Mouse (Mus musculus): ENCODE data around the gene Resf1.
A peak's percentile ranks its signal among the peaks of the same experiment; 100 is the strongest.
"Not testable (repeated sequence)": the region's sequence is repeated elsewhere in the genome, so short reads cannot be mapped to it uniquely, and the experiment has no call there.

The Resf1 gene

GRCm38 (mm10) chr6:149308956-149309932, at the start of gene Resf1:
Gene Resf1 (plus strand): TSS chr6:149309414.
- peak; percentile 92 to 97 for DNase-seq (ENCODE audit: inconsistent age in 2 of 2, low spot score in 1 of 2)

- no peak for DNase-seq (ENCODE audit: inconsistent age in 2 of 2, low spot score in 1 of 2)
Measured at GRCm38 (mm10) chr6:149260801-149261239, 48.4 kb upstream of the Resf1 start.

- DNase-seq (ENCODE audit: inconsistent age in 2 of 2, low spot score in 1 of 2) = no peak
Measured at GRCm38 (mm10) chr6:149267951-149268350, 41.3 kb upstream of the Resf1 start.

GRCm38 (mm10) chr6:149278248-149278731, 30.9 kb upstream of the Resf1 start:
- no peak for DNase-seq (ENCODE audit: inconsistent age in 2 of 2, low spot score in 1 of 2)

- DNase-seq (ENCODE audit: inconsistent age in 2 of 2, low spot score in 1 of 2) = no peak
Measured at GRCm38 (mm10) chr6:149278866-149279265, 30.3 kb upstream of the Resf1 start.

- DNase-seq (ENCODE audit: inconsistent age in 2 of 2, low spot score in 1 of 2) = no peak
Measured at GRCm38 (mm10) chr6:149280511-149280910, 28.7 kb upstream of the Resf1 start.

- DNase-seq (ENCODE audit: inconsistent age in 2 of 2, low spot score in 1 of 2) = not testable (repeated sequence)
Measured at GRCm38 (mm10) chr6:149288190-149288589, 21.0 kb upstream of the Resf1 start.

- not testable (repeated sequence) for DNase-seq (ENCODE audit: inconsistent age in 2 of 2, low spot score in 1 of 2)
Measured at GRCm38 (mm10) chr6:149303231-149303630, 6.0 kb upstream of the Resf1 start.

- peak in 1 of 2 experiments; percentile 19 for DNase-seq (ENCODE audit: inconsistent age in 2 of 2, low spot score in 1 of 2)
Measured at GRCm38 (mm10) chr6:149307092-149307491, 2.1 kb upstream of the Resf1 start.

GRCm38 (mm10) chr6:149307801-149308200, 1.4 kb upstream of the Resf1 start:
- peak in 1 of 2 experiments; percentile 34 for DNase-seq (ENCODE audit: inconsistent age in 2 of 2, low spot score in 1 of 2)

GRCm38 (mm10) chr6:149310226-149310625, 1.0 kb downstream of the Resf1 start:
- DNase-seq (ENCODE audit: inconsistent age in 2 of 2, low spot score in 1 of 2) = no peak

- peak in 1 of 2 experiments; percentile 23 for DNase-seq (ENCODE audit: inconsistent age in 2 of 2, low spot score in 1 of 2)
Measured at GRCm38 (mm10) chr6:149311044-149311443, 1.8 kb downstream of the Resf1 start.

GRCm38 (mm10) chr6:149311778-149312177, 2.6 kb downstream of the Resf1 start:
- peak; percentile 37 to 64 for DNase-seq (ENCODE audit: inconsistent age in 2 of 2, low spot score in 1 of 2)

- DNase-seq (ENCODE audit: inconsistent age in 2 of 2, low spot score in 1 of 2) = no peak
Measured at GRCm38 (mm10) chr6:149312221-149312620, 3.0 kb downstream of the Resf1 start.

GRCm38 (mm10) chr6:149314918-149315317, 5.7 kb downstream of the Resf1 start:
- no peak for DNase-seq (ENCODE audit: inconsistent age in 2 of 2, low spot score in 1 of 2)

GRCm38 (mm10) chr6:149323523-149324241, 14.5 kb downstream of the Resf1 start:
- no peak for DNase-seq (ENCODE audit: inconsistent age in 2 of 2, low spot score in 1 of 2)

GRCm38 (mm10) chr6:149324242-149324633, 15.0 kb downstream of the Resf1 start:
- no peak for DNase-seq (ENCODE audit: inconsistent age in 2 of 2, low spot score in 1 of 2)

- no peak for DNase-seq (ENCODE audit: inconsistent age in 2 of 2, low spot score in 1 of 2)
Measured at GRCm38 (mm10) chr6:149329071-149329470, 19.9 kb downstream of the Resf1 start.

GRCm38 (mm10) chr6:149330332-149330731, 21.1 kb downstream of the Resf1 start:
- no peak for DNase-seq (ENCODE audit: inconsistent age in 2 of 2, low spot score in 1 of 2)

- DNase-seq (ENCODE audit: inconsistent age in 2 of 2, low spot score in 1 of 2) = no peak
Measured at GRCm38 (mm10) chr6:149333036-149333435, 23.8 kb downstream of the Resf1 start.

GRCm38 (mm10) chr6:149337990-149338389, 28.8 kb downstream of the Resf1 start:
- DNase-seq (ENCODE audit: inconsistent age in 2 of 2, low spot score in 1 of 2) = no peak

GRCm38 (mm10) chr6:149338622-149339021, 29.4 kb downstream of the Resf1 start:
- DNase-seq (ENCODE audit: inconsistent age in 2 of 2, low spot score in 1 of 2) = no peak

Data from adrenal gland, adult (tissue).